Mouse (Mus musculus) liver, embryonic 13.5 days (tissue): ENCODE results near the gene Utp3. TPM values are rescaled to one million over a fixed set of nuclear protein-coding genes. Genes with fewer than 3 reads are reported as not detected.

Experiments used
- ATAC-seq: fragments of 200-750 bp; cut with Nextera tagmentation; 2 replicates; pipeline ENCODE4 v1.8.0; 2017; ENCODE audit warnings: low read depth, mild to moderate bottlenecking, moderate number of reproducible peaks, moderate library complexity
- DNase-seq: peaks from one replicate; pipeline ENCODE4 v3.0.0; 2022
- H3K27ac ChIP-seq: fragments of 300-500 bp; sonication (generic); 2 replicates; pipeline ENCODE4 v1.5.1; 2015; ENCODE audit warnings: moderate library complexity, mild to moderate bottlenecking, inconsistent platforms
- H3K27me3 ChIP-seq: fragments of 300-500 bp; sonication (generic); 2 replicates; pipeline ENCODE4 v1.6.1; 2015; ENCODE audit warnings: mild to moderate bottlenecking, inconsistent platforms
- H3K36me3 ChIP-seq: fragments of 300-500 bp; sonication (generic); 2 replicates; pipeline ENCODE4 v1.6.1; 2015; ENCODE audit warnings: mild to moderate bottlenecking, inconsistent platforms
- H3K4me1 ChIP-seq: fragments of 300-500 bp; sonication (generic); replicated peaks from 2 replicates; pipeline ENCODE4 v1.6.1; 2015; ENCODE audit warnings: inconsistent platforms
- H3K4me2 ChIP-seq: fragments of 300-500 bp; sonication (generic); 2 replicates; pipeline ENCODE4 v1.6.1; 2015; ENCODE audit warnings: inconsistent platforms, mild to moderate bottlenecking, moderate library complexity
- H3K4me3 ChIP-seq: fragments of 300-500 bp; sonication (generic); replicated peaks from 2 replicates; pipeline ENCODE4 v1.5.1; 2015; ENCODE audit warnings: mild to moderate bottlenecking, inconsistent platforms
- H3K9ac ChIP-seq: fragments of 300-500 bp; sonication (generic); 2 replicates; pipeline ENCODE4 v1.6.1; 2015; ENCODE audit warnings: mild to moderate bottlenecking, inconsistent platforms
- H3K9me3 ChIP-seq: fragments of 300-500 bp; sonication (generic); replicated peaks from 2 replicates; pipeline ENCODE4 v1.6.1; 2016; ENCODE audit warnings: inconsistent platforms
- WGBS: fragments of 180-500 bp; shearing (Covaris S2); methylation state at CpG from one replicate; pipeline ENCODE4 v1.1.7; 2015; ENCODE audit not compliant: insufficient replicate concordance; 5-methylcytosine and 5-hydroxymethylcytosine counted together
- polyA plus RNA-seq: library from polyadenylated mRNA; unstranded; fragments of >200 nt; fragmentation: Nextera tagmentation; extraction: Ambion mirVana; gene quantifications from 2 replicates; pipeline ENCODE4 v1.2.1, GENCODE M21; 2015

Gene Utp3
- polyA plus RNA-seq, 1 experiment from 2014 or later, result 45.8 TPM

DNA sequence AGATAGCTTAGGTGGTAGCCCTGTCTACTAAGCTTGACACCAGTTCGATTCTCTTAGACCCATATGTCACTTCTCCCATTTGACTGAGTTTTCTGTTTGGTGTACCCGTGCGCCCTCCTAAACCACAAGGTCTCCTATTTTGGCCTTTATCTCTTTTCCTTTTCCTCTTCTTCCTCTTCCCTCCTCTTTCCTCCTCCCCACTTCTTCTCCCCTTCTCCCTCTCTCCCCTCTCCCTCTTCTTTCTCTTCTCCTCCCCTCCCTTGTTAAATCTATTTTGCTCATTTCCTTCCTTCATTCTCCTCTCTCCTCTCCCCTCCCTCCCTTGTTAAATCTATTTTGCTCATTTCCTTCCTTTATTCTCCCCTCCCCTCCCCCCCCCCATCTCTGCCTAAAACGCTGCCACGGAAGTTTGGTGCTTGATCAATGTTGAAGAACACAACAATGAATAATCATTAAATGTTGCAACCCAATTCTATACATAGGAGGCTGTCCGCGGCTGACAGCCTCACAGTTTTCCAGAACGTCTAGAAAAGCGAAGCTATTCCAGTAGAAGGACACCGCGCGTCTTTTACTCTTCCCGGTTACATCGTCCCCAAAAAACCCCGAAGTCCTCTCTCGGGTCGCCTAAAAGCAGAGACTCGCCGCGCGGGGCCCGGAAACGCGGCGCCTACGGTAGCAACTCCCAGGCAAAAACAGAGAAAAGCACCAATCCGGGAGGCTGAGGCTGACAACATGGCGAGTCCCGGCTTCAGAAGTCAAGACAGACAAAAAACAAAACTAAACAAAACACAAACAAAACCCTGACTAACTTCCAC lies 784 bp upstream of the Utp3 start:
- no peaks in the 10 kb centered on the region for H3K27me3 ChIP-seq
- H3K9me3 ChIP-seq, result no peaks in the 10 kb centered on the region
- peak overlapping the region; percentile 95 for H3K4me2 ChIP-seq
- H3K4me3 ChIP-seq, result peak overlapping the region; percentile 94
- WGBS, result 2% methylated on average over 29 of the region's 29 CpGs
- H3K4me1 ChIP-seq, result peaks cover 25% of the 10 kb centered on the region
- peak; percentile 68 for ATAC-seq
- H3K27ac ChIP-seq, result peak overlapping the region; percentile 90
- DNase-seq, result no peak
- H3K9ac ChIP-seq, result peak overlapping the region; percentile 83
- H3K36me3 ChIP-seq, result no peaks in the 10 kb centered on the region

DNA sequence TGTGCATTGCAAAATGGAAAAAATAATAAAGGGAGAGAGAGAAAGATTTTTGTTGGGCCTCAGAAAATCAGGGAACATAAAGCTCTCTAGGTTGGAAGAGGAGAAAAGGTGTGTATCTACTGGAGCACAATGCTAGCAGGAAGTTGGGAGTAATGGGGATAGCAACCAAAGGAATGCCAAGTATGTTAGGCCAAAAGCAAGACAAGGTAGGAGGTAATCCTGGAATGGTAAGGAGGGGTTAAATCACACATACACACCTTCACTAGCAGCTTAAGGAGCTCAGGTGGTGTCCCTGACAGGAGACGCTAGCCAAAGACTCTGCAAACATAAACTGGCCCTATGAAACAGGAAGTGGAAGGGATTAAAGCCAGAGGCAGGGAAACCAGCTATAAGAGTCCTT lies 4.7 kb downstream of the Utp3 start:
- Histone ChIP-seq H3K9me3 (no peaks in the 10 kb centered on the region), H3K4me2 (no peak overlapping the region), H3K36me3 (no peaks in the 10 kb centered on the region), H3K9ac (no peak overlapping the region), H3K4me3 (no peak overlapping the region), H3K27ac (no peak overlapping the region), H3K4me1 (peaks cover 24% of the 10 kb centered on the region), H3K27me3 (no peaks in the 10 kb centered on the region)
- DNase-seq (no peak), ATAC-seq (no peak)
- 33% methylated on average over 1 of the region's 1 CpGs for WGBS

DNA sequence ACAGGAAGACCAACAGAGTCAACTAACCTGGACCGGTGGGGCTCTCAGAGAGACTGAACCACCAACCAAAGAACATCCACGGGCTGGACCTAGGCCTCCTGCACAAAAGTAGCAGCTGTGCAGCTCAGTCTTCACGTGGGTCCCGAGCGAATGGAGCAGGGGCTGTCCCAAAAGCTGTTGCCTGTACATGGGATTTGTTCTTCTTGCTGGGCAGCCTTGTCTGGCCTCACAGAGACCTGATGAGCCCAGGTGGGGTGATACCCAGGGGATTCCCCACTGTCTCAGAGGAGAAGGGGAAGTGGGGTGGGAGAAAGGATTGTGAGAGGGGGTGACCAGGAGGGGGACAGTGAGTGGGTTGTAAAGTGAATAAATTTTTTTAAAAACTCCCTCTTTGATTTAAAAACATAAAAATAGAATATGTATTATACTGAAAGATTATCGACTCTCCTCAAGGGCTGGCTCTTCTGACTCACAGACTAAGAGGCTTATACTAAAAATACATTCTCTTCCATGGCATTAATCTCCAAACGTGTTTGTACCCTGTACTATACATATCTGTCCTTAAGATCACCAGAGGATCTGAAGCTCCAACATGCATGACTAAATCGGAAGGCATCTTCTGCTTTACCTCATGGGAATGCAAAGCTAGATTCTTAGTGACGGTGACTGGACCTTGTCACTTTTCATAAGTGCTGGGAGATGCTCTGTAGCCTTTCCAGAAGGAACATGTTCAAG lies 7.0 kb downstream of the Utp3 start:
- Histone ChIP-seq H3K27ac (no peak overlapping the region), H3K36me3 (no peaks in the 10 kb centered on the region), H3K4me1 (peaks cover 25% of the 10 kb centered on the region), H3K9ac (no peak overlapping the region), H3K4me3 (no peak overlapping the region), H3K27me3 (peaks cover 4% of the 10 kb centered on the region; the same call in 1 of the 2 replicates), H3K4me2 (no peak overlapping the region), H3K9me3 (no peaks in the 10 kb centered on the region)
- WGBS, result 69% methylated on average over 9 of the region's 9 CpGs
- DNase-seq, result no peak
- ATAC-seq, result no peak

DNA sequence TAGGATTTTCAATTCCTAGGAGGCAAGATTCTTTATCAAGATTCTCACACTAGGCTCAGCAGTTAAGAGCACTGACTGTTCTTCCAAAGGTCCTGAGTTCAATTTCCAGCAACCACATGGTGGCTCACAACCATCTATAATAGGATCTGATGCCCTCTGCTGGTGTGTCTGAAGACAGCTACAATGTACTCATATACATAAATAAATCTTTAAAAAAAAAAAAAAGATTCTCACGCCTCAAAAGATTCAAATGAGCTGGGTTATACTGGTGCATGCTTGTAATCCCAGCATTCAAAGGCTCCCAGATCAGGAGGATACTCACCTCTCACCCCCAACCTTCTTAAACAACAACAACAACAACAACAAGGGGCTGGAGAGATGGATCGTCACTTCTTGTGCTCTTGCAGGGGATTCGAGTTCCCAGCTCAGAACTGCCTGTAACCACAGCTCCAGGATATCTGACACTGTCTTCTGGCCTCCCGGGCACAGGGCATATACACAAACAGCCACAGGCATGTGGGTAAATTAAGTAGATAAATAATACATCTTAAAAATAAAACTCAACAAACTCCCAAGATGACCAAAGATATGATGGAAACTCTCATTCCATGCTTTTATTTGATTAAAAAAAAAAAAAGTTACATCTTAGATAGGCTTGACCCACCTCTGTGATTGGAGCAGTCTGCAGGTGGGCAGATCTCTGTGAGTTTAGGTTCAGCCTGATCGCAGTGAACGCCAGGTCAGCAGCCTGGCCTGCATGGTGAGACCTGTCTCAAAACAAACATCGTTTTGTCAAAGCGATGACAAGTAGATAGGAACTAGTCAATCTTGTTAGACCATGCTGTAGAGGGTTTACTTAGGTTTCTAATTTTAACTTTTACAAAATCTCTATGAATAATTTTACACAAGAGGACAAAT lies 8.9 kb downstream of the Utp3 start:
- Histone ChIP-seq H3K4me2 (no peak overlapping the region), H3K27me3 (peaks cover 4% of the 10 kb centered on the region; the same call in 1 of the 2 replicates), H3K36me3 (no peaks in the 10 kb centered on the region), H3K27ac (no peak overlapping the region), H3K4me1 (peaks cover 24% of the 10 kb centered on the region), H3K9me3 (no peaks in the 10 kb centered on the region), H3K9ac (no peak overlapping the region), H3K4me3 (no peak overlapping the region)
- no peak for ATAC-seq
- DNase-seq, result no peak
- WGBS, result 61% methylated on average over 8 of the region's 8 CpGs

DNA sequence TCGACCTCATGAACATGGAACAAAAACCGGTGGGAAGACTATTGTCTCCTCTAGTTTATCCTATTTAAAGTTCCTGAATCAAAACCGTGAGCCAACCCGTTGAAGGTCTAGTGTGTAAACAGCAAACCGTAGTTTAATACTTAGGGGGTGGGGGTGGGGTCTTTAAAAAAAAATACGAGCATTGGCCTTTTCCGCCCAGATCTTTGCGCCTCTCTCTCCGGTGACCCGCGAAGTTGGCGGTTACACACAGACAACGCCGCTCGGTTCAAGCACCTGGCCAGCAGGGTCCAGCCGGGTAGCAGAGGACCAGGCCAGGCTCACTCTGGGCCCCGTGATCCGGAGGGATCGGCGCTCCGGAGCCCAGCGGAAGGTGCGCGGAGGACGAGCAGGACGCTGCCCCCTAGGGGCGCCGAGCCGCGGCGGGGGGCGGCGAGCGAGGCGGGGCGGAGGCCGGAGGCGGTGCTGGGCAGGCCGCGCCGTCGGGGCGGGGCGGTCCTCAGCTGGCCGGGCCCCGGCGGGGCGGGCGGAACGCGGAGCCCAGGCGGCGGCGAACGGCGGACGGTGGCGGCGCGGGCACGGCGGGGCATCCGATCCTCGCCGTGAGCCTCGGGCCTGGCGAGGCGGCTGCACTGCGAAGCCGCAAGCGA lies 10.4 kb downstream of the Utp3 start, which contains the start of gene Rufy3:
Rufy3 (plus strand) TSS at position 540 of the 647 bp plus-strand sequence.
- Histone ChIP-seq H3K9me3 (no peaks in the 10 kb centered on the region), H3K27me3 (peaks cover 4% of the 10 kb centered on the region; the same call in 1 of the 2 replicates), H3K4me1 (peaks cover 24% of the 10 kb centered on the region), H3K36me3 (no peaks in the 10 kb centered on the region), H3K9ac (peak within 1 kb of the TSS; percentile 83), H3K4me2 (peak within 1 kb of the TSS; percentile 98), H3K27ac (peak within 1 kb of the TSS; percentile 74), H3K4me3 (peak within 1 kb of the TSS; percentile 84)
- DNase-seq (peak; percentile 73), ATAC-seq (peak; percentile 90)
- WGBS, result under 1% methylated on average over 71 of the region's 71 CpGs

DNA sequence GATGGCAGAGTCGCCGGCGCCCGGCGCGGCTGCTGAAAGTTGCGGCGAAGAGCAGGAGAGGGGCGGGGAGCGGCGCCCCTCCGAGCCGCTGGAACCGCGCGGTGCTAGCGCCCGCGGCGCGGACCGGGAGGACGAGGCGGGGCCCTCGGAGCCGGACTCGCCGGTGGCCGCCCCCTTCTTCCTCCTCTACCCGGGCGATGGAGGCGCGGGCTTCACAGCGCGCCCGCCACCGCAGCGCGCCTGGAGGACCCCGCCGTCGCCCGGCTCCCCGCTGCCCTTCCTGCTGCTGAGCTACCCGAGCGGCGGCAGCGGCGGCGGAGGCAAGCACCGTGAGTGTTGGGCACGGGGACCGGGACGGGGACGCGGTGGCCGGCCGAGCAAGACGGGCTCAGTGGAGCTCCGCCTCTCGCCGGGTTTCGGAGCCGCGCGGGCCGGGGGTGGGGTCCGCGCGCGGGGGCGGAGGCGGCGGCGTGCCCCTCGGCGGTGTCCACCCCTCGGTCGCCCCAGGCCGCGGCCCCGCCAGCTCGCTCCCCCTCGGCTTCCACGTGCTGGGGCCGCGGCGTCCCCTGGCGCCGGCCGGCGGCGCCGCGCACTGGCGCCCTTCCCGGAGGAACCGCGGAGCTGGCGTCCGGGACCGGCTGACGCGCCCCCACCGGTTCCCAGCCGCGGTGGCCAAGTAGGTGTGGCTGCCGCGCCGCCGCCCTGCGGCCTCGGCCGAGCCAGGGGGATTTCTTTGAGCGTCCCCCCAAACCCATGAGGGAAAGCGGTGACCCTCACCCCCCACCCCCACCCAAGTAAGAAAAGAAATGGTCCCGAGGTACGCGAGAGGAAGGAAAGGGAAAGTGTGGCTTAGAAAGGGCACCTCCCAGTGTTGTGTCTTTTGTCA lies 11.1 kb downstream of the Utp3 start:
- under 1% methylated on average over 71 of the region's 119 CpGs for WGBS

DNA sequence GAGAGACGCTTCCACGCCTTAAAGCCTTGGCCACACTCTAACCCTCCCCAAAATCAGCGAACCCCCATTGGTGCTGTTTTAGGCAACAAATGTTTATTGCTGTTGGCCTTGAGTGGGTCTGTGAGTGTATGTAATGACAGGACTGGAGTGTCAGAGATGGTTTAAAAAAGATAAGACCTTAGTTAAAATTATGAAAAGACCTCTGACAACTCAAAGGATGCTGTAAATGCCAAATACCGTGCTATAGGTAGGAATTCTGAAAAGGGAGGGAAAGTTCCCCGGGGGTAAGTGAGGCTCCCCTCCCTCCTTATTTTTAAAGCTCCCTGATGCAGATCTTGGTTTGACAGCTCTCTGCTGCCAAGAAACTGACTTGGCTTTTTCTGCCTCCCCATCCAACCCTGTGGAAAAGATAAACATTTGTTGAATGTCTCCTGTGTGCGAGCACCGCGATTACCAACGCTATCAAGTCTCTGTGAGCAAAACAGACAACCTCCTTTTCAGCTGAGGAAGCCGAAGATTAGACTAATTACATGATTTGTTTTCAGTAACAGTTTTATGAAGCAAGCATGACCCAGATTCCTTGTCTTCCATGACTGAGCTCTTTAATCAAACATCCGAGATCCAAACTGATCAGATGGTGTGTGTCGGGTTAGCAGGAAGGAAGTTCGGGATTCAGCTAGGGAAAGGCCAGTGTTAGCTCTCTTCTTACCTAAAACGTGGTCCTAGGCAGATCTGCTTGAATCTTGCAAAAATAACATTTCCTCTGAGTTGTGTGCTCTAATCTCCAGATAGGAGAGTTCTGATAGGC lies 12.0 kb downstream of the Utp3 start:
- Histone ChIP-seq H3K27me3 (peaks cover 4% of the 10 kb centered on the region; the same call in 1 of the 2 replicates), H3K4me1 (peaks cover 24% of the 10 kb centered on the region), H3K27ac (peak overlapping the region; percentile 74), H3K9me3 (no peaks in the 10 kb centered on the region), H3K36me3 (peaks cover 3% of the 10 kb centered on the region; the same call in 1 of the 2 replicates), H3K9ac (peak overlapping the region; percentile 83), H3K4me3 (peak overlapping the region; percentile 84), H3K4me2 (peak overlapping the region; percentile 98)
- DNase-seq, result peak; percentile 40
- ATAC-seq, result peak; percentile 45
- WGBS, result 3% methylated on average over 14 of the region's 14 CpGs

More for the DNA sequence above, 11.1 kb downstream of the Utp3 start:
- Histone ChIP-seq H3K4me2 (peak overlapping the region; percentile 98), H3K27ac (peak overlapping the region; percentile 74), H3K4me1 (peaks cover 24% of the 10 kb centered on the region), H3K4me3 (peak overlapping the region; percentile 84), H3K9ac (peak overlapping the region; percentile 83), H3K27me3 (peaks cover 4% of the 10 kb centered on the region; the same call in 1 of the 2 replicates), H3K36me3 (no peaks in the 10 kb centered on the region), H3K9me3 (no peaks in the 10 kb centered on the region)
- ATAC-seq (peak; percentile 71), DNase-seq (peak; percentile 24)

DNA sequence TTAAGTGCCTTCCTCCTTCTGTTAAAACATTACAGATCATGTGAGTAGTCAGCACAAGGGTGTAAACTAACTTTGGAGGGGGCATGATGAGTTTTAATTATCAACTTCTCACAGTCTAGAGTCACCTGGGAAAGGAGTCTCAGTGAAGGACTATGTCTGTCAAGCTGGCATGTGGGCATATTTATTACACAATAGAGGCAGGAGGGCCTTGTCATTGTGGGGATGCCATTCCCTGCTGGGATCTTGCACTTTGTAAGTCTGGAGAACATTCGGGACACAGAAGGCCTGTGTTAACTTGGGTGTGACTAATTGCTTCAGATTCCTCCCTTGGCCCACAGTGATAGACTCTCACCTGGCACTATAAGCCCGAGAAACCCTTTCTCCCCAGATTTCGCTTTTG lies 15.3 kb downstream of the Utp3 start:
- Histone ChIP-seq H3K27ac (no peak overlapping the region), H3K4me1 (peaks cover 18% of the 10 kb centered on the region), H3K4me3 (no peak overlapping the region), H3K36me3 (peaks cover 3% of the 10 kb centered on the region; the same call in 1 of the 2 replicates), H3K9me3 (no peaks in the 10 kb centered on the region), H3K27me3 (peaks cover 2% of the 10 kb centered on the region; the same call in 1 of the 2 replicates), H3K4me2 (no peak overlapping the region), H3K9ac (no peak overlapping the region)
- no peak for DNase-seq
- ATAC-seq, result no peak
- 78% methylated on average over 3 of the region's 3 CpGs for WGBS

DNA sequence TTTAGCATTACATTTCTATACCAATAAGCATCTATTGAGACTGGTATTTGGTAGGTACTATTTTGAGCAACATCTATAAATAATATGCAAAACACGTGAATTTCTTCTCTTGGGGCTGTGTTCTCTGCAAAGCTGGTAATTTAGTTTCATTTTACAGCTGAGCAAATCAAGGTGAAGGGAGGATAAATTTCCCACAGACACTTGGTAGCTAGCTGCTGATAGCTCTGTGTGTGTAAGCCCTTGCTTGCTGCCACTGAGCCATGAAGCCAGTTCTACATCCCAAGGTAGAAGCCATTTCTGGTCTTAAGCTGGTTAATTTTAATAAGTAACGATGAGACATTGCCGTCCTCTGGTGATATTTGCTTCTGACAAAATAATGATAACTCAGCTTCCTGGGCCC lies 20.6 kb downstream of the Utp3 start:
- H3K27me3 ChIP-seq, result no peaks in the 10 kb centered on the region

More for the DNA sequence above, 20.6 kb downstream of the Utp3 start:
- DNase-seq, result no peak
- no peaks in the 10 kb centered on the region for H3K9me3 ChIP-seq
- H3K4me1 ChIP-seq, result no peaks in the 10 kb centered on the region
- no peak overlapping the region for H3K27ac ChIP-seq
- no peak for ATAC-seq
- WGBS, result 69% methylated on average over 3 of the region's 3 CpGs
- H3K4me3 ChIP-seq, result no peak overlapping the region
- H3K4me2 ChIP-seq, result no peak overlapping the region
- H3K36me3 ChIP-seq, result peaks cover 3% of the 10 kb centered on the region; the same call in 1 of the 2 replicates
- no peak overlapping the region for H3K9ac ChIP-seq
